Mouse (Mus musculus) adrenal gland, adult 8-10 months (tissue): Measurements from ENCODE around the gene Kif5c. TPM values are rescaled to one million over a fixed set of nuclear protein-coding genes. Genes with fewer than 3 reads are reported as not detected.
A peak's percentile ranks its signal among the peaks of the same experiment; 100 is the strongest.

ENCODE experiments used
- DNase-seq: peaks from one replicate; pipeline ENCODE4 v3.0.0; 2022
- total RNA-seq, 4 experiments: library from RNA; stranded (reverse); gene quantifications; 2 replicates each; pipeline ENCODE4 v1.2.4; 2022

Gene Kif5c
- total RNA-seq, 4 experiments from 2014 or later = 10.0 to 17.4 (median 13.4) TPM

DNA sequence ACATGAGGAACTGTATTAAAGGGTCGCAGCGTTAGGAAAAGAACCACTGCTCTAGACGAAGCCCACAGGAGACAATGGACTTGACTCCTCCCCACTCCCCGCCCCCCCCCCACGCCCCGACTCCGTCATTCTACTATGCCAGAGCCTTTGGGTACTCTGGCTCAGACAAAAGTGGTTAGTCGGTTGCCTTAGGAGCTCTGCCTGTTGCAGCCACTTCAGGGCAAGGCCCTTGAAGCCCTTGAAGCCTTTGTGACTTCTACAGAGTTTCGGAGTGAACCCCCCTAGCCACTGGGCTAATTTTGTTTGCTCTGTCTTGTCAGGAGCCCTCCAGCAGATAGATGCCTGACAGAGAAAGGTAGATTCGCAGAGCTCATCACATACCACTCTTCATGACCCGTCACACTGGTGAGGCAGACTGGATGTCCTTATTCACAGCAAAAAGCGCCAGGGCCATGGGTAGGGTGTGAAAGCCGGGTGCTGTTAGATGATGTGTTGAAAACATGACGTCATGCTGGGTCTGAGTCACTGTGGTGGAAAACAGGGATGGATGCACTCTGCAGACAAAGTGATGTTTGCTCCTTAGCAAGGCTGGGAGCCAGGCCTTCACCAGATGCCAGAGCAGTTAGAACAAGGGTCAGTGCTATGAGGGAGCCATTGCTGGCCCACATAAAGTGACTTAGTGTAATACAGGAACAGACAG is 178.5 kb downstream of the Kif5c start:
- DNase-seq = no peak

DNA sequence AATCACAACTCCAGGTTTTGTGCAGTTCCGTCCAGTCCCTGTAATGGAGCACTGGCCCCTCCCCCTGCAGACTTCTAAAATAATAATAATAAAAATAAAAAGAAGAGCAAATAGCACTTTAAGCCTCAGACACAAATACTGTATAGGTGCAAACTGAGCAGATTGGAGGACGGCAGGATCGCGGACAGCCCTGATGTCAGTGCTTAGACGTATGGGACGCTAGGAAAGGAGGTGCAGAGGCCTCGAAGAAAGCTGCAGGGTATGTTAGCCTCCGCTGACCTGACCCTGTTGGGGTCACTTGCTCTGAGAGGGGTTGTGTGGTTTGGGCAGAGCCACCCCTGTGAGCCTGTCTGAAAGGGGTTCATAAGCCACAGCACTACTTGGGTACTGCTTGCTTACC is 185.3 kb downstream of the Kif5c start:
- no peak for DNase-seq

- DNase-seq = peak; percentile 38
Observed at GRCm38 (mm10) chr2:49805736-49806371, 186.8 kb downstream of the Kif5c start.

- DNase-seq = no peak
Observed at GRCm38 (mm10) chr2:49809496-49809895, 190.4 kb downstream of the Kif5c start.

GRCm38 (mm10) chr2:49811420-49811819 is 192.3 kb downstream of the Kif5c start:
- DNase-seq = no peak

GRCm38 (mm10) chr2:49811871-49812363 is 192.8 kb downstream of the Kif5c start:
- peak; percentile 68 for DNase-seq

GRCm38 (mm10) chr2:49813151-49813550 is 194.1 kb downstream of the Kif5c start:
- DNase-seq = no peak

DNA sequence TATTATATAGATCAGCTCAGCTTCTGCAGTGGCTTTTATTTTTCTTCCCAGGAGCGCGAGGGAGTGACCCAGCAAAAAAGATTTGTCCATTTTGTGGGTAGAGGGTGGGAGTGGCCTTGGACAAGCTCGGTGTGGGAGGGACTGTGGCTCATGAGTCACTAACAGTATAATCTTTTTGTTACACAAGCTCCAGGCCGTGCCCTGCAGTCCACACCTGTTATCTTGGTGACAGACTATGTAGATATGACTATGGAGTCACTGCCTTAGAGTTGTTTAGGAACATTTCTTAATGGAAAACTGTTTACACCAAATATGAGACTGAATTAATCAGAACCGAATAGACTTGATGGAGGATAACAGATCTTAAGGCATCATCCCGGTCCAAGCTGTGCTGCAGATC is 194.9 kb downstream of the Kif5c start:
- peak; percentile 42 for DNase-seq

- no peak for DNase-seq
Observed at GRCm38 (mm10) chr2:49815696-49816320, 196.7 kb downstream of the Kif5c start.

DNA sequence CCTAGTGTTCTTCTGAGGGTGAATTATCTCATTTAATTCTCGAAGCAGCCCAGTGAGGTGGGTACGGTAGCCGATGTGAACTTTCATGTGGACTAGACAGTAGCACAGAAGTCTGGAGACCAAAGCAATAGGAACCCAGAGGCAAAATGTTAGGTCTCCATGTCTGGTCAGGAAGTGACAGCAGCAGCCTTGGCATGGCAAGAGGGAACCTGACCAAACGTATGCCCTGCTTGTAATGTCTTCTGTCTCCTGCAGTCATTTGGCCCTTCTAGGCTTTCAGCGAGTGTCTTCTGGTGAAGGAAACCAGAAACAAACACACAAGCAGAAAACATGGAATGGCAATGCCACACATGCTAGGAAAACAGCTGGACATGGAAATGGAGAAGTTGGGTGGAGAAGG is 197.5 kb downstream of the Kif5c start:
- DNase-seq = no peak

GRCm38 (mm10) chr2:49817151-49817550 is 198.1 kb downstream of the Kif5c start:
- DNase-seq = no peak

- no peak for DNase-seq
Observed at GRCm38 (mm10) chr2:49818126-49818525, 199.0 kb downstream of the Kif5c start.

DNA sequence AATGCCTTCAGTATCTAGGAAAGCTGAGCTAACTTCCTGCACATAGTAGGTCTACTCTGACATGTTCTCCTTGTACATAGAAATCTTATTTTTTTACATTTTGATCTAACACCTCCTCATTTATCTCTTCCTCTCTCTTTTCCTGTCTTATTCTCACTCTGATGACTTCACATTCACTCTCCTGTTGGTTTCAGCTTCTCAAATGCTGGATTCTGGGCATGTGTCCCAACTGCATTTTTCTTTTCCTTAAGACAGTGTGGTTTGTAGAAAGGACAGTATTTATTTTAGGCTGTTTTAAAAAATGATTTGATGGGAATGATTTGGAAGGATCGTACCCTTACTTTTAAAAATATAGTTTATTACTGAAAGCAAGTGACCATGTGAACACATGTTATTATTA is 203.2 kb downstream of the Kif5c start:
- DNase-seq = no peak

Other genes with a start within 250 kb of the Kif5c start
- gene Epc2, start 167.8 kb upstream of the Kif5c start, total RNA-seq = 10 to 100 TPM; 23.1 to 29.3 (median 25.6) TPM
- gene Lypd6b, start 168.4 kb downstream of the Kif5c start, total RNA-seq = under 1 TPM in 3 of 4 experiments, not detected in 1; 0.24 to 0.52 (median 0.24) TPM